Mouse (Mus musculus) kidney, adult 8-10 months (tissue): ENCODE measurements around the gene Rnf19b.
A peak's percentile ranks its signal among the peaks of the same experiment; 100 is the strongest.

Experiments
- DNase-seq, 2 experiments: peaks; one replicate each; pipeline ENCODE4 v3.0.0; 2022

Rnf19b gene

DNA sequence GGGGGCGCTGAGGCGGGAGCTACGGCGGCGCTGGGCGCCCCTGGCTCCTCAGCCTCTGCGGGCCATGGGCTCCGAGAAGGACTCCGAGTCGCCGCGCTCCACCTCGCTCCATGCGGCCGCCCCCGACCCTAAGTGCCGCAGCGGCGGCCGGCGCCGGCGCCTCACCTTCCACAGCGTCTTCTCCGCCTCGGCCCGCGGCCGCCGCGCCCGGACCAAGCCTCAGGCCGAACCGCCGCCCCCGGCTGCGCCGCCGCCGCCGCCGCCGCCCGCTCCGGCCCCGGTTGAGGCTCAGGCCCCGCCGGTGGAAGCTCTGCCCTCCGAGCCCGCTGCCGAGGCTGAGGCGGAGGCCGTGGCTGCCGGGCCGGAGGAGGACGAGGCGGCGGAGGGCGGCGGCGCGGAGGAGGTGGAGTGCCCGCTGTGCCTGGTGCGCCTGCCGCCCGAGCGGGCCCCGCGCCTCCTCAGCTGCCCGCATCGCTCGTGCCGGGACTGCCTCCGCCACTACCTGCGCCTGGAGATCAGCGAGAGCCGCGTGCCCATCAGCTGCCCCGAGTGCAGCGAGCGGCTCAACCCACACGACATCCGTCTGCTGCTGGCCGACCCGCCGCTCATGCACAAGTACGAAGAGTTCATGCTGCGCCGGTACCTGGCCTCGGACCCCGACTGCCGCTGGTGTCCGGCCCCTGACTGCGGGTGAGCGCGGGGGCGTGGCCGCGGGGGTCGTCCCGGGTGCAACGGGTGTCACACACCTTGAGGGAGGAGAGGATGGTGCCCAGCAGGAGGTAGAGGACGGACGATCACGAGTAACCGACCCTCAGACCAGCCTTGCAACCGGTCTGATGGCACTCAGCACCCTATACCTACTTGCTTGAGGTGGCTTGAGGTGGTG lies at the start of gene Rnf19b:
Gene Rnf19b, plus strand, starts transcription at position 65 of the 886 bp plus-strand sequence.
- DNase-seq, result peak in 1 of 2 experiments; percentile 27

DNA sequence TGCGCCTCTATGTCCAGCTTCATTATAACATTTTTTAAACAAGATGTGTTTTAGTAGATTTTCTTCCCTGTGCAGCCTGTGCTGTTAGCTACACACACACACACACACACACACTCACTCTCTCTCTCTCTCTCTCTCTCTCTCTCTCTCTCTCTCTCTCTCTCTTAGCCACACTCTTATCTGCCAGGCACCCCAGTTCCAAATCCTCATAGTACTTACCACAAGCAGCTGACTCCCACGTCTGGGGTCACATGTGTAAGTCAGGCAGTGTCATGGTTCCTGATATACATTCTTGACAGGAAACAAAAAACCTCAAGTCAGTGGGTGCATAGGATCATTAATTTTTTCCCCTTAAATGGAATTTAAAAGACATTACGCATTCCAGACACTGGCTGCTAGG lies 49.4 kb upstream of the Rnf19b start:
- no peak for DNase-seq

- no peak for DNase-seq
Observed at GRCm38 (mm10) chr4:129009521-129009920, 48.5 kb upstream of the Rnf19b start.

DNA sequence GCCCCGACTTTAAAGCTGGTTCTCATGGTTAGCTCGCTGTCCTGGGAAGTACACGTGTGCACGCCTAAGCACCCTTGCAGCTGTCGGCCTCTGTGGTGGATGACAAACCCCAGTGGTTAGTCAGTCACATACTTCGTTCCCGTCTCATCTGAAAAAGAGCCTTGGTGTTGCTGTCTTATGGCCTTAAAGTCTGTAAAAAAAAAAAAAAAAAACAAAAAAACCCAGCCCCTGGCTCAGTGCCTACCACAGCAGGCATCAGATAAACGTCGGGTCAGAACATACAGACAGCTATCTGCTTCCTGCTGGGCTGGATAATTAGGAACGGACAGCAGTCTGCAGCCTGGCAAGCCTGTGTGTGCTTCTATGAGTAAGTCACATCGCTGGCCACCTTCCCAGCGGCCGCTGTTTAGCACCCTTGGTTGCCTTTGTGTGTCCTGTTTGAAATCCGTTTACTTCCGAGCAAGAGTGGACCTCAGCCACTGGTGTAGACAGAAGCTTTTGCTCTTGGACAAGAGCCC lies 46.4 kb upstream of the Rnf19b start:
- DNase-seq, result no peak

DNA sequence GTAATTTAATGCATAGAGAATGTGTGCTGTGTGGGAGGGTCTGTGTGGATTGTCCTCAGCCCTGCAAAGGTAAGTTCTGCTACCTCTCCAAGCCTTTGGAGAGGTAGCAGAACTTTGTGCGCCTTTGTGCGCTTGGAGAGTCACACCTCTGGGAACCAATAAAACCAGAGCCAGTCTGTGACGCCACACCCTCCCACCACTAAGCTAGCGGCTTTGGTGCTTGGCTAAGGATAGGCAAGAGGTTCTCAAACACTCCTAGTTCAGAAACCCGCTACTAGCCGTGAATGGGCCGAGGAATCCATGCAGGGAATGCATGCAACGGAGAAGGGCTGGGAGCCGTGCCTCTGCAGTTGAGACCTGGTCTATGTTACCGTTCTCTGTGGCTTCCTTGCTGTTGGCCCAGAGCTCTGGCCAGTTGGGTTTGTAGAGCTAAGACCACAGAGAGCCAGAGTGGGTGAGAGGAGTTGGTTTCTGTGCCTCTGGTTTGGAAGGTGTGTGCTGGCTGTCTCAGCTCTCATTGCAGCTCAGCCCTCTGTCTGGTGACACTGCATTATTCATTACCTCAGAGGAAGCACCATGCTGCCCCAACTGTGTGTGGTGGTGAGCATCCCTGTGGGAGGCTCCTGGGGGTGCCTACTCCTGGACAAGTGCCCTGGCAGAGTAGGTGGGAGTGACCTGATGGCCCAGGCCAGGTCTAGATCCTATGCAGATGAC lies 44.8 kb upstream of the Rnf19b start:
- DNase-seq, result no peak

DNA sequence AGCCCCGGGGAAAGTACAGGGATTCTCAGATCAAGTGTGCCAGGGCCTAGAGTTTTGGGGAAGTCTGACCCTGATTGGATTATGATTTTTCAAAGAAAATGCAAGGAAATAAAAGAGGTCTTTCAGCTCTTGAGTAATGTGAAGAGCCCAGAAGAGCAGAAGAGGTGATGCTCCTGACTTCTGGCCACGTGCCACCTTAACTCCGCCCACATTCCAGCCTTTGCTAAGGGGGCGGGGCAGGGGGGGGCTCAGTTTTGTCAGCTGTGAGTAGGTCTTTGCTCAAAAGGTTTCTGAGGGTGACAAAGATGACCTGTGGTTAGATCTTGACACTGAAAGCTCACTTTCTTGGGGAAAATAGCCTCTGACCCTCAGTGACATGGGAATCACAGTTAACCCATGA lies 41.7 kb upstream of the Rnf19b start:
- DNase-seq, result no peak

DNA sequence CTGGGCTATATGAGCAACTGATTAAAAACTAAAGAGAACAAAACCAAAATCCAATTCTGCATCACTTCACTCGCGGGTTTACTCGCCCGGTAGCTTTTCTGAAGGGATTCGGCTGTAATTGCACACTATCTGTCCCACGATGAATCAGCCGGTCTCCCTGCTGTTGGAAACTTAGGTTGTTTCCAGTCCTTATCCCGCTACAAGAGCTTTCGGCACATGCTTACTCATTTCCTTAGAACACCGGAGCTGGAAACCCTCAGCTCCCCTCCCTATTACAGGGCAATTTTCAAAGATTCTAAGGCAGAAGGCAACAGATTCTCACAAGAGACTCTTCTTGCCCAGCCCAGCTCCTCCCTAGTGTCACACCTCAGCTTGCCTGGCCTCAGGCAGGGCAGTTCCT lies 40.9 kb upstream of the Rnf19b start:
- DNase-seq, result no peak

DNA sequence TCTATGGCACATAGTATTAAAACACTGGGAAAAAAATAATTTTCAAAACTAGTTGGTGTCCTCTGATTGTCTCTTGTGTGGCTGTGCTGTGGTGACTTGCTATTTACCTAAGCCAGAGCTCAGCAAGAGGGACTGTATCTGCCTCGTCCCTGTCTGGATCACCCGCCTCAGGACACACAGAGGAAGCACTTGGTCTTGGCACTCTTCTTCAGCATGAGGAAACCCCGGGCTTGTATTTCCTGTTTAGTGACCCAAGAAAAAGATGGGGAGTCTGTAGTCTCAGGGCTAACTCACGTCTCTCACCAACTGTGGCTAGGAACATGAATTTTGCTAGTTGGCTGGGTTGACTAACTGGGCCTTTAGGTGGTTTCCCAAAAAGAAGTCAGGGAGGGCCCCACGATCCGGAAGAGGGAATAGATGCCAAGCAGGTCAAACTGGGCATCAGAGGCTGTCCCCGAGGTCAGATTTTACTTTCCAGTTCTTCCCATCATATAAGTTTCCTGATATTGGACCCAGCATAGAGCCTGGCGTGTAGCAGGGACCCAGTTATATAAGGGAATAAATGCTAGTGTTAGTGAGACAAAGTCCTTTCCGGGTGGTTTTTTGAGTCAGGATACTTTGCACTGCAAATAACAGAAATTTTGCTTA lies 39.2 kb upstream of the Rnf19b start:
- no peak for DNase-seq

GRCm38 (mm10) chr4:129019788-129020187 lies 38.3 kb upstream of the Rnf19b start:
- DNase-seq, result no peak

DNA sequence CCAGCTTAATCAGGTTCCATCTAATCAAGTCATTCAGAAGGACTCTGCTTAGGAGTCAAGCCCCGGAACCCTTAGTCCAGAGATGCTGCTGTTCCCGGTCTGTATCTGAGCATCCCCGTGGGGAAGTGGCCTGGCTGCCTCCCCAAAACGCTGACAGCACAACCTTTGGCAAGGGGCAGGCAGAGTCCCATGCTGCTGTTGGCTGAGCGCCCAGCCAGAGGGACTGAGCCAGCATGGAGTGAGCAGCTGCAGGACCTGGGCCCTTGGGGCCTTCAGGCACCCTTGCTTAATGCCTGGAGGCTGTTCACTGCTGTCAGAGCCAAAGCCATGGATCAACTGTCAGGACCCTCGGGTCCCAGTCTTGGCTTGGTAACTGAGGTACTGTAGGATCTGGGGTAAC lies 37.6 kb upstream of the Rnf19b start:
- peak; percentile 89 to 90 for DNase-seq

- DNase-seq, result no peak
Observed at GRCm38 (mm10) chr4:129021426-129021825, 36.6 kb upstream of the Rnf19b start.

DNA sequence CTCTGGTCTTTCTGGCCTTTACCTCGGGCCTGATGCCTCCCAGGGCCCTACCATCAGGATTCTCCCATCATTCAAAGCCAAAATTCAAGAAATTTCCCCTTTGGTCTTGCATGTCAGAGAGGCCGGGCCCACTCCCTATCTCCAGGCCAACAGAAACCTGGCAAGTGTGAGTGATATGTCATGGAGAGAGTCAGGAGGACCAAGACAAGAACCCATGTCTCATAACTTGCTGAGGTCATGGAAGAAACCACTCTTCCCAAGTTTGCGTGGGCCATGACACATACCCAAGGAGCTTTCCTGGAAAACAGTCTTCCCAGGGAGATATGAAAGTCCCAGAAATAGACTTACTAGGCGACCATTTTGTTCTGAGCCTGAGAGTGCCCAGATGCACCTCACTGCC lies 36.2 kb upstream of the Rnf19b start:
- DNase-seq, result no peak

DNA sequence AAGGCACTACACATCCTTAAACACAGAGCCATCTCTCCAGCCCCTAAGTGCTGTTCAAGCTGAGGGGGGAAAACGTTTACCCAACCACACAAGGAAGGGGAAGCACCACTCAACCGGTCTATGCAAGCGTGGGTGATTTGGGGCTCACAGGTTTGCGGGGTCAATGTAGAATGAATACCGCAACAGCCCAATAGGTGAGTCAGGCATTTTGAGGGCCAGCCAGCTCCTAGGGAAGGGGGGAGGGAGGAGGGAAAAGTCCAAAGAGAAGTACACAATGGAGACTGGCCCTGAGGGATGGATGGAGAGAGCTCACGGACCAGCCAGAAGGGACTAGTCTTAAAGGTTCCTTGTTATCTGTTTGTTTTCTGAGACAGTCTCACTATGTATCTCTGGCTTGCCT lies 34.2 kb upstream of the Rnf19b start:
- DNase-seq, result no peak

DNA sequence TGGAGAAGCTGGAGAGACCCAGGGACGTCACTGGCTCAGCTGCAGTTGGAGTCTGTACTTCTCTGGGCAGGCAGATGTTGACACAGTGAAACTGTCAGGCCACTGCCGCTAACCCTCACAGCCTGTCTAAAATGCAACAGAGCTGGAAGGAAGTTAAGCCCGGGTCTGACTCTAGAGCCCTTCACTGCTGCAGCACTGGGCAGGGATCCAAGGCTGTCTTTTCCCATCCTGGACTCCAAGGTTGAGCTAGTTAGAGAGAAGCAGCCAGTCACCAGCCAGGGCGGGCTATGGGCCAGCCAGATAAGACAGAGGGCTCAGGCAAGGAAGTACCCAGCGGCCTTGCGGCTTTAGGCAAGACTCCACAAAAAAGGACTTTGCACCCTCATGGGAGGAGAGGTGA lies 33.3 kb upstream of the Rnf19b start:
- peak; percentile 92 to 94 for DNase-seq

DNA sequence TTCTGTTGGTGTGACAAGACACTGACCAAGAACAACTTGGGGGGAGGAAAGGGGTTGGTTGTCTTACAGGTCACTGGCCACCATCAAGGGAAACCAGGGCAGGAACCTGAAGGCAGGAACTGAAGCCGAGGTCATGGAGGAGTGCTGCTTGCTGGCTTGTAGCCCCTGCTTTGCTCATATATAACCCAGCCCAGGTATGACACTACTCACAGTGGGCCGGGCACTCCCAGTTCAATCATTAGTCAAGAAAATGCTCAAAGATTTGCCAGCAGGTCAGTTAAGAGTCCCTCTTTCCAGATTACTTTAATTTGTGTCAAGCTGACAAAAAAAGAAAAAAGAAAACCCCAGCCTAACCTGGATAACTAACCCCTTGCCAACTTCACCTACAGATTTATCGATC lies 32.4 kb upstream of the Rnf19b start:
- peak; percentile 59 to 63 for DNase-seq

- DNase-seq, result no peak
Observed at GRCm38 (mm10) chr4:129030746-129031145, 27.3 kb upstream of the Rnf19b start.

DNA sequence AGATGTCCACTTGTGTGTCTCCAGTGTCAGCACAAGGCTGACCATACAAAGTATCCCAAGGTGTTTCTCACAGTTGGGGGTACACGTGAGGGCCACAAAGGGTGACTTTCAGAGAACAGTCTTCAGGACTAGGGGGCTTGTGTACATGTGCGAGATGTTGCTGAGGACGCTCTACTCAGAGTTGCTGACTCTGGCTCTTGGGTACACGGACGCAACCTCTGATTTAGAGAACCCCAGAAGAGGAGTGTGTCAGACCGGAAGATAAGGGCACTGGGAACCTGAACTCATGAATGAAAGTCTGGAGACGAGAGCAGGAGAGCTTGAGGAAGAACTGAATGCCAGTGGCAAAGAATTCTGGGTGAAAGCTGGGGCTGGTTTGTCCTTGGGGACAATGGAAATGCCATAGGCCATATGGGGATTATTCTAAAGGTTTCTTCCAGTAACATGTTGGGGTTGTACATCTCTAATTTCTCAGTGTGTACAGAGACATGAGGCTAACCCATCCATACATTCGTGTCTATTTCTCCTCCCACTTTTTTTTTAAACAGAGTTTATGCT lies 26.6 kb upstream of the Rnf19b start:
- DNase-seq, result no peak

DNA sequence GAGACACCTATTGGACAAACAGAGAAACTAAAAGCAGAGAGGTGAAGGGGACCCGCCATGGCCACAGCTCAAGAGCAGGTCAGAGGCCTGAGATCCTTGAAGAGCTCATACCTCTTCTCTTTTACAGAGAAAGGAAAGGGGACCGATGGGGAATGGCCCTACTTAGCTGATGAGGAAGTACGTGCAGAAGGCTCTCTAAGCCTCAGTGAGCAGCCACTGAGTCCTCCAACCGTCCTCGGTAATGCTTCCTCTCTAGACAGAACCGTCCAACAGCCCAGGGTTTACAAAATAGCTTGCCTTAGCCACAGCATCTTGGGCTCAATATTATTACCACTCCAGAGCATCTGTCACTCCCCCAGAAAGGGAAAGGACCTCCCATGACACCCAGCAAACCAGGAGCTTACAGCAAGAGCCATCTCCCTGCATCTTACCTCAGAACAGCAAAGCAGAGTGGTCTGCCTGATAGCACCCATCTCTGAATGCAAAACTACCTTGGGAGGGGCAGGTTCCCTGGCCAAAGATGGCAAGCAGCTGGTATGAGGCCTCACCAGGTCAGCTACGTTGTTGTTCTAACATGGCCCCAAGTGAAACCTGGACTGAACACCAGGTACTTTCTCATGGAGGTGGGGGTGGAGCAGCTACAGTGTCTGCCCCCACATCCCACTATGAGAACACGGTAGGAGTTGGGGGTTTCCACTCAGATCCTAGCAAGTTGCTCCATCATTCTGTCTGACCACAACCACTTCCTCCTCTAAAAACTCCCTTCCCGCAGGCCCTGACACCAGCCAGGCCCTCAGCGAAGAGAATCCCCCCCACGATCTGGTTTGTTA lies 25.7 kb upstream of the Rnf19b start:
- DNase-seq, result no peak

GRCm38 (mm10) chr4:129032963-129033951 lies 24.8 kb upstream of the Rnf19b start:
- DNase-seq, result peak; percentile 81 to 85

- no peak for DNase-seq
Observed at GRCm38 (mm10) chr4:129034224-129034623, 23.8 kb upstream of the Rnf19b start.
